Mouse (Mus musculus): ENCODE data around the gene Gm13420. TPM values are rescaled to one million over a fixed set of nuclear protein-coding genes. Genes with fewer than 3 reads are reported as not detected.

Gene Gm13420
- polyA plus RNA-seq, 1 experiment from 2014 or later, result 0.25 TPM

- Histone ChIP-seq H3K9me3 (replicated peaks; ENCODE audit: control insufficient read depth, low read length) (no peaks in the 10 kb centered on the region), H3K27ac (replicated peaks; ENCODE audit: low read depth, low read length) (no peak overlapping the region), H3K4me1 (ENCODE audit: control insufficient read depth, insufficient read depth, low read length) (no peaks in the 10 kb centered on the region), H3K9ac (replicated peaks; ENCODE audit: low read length) (no peak overlapping the region), H3K36me3 (replicated peaks; ENCODE audit: control insufficient read depth, insufficient read depth, low read depth, low read length) (peaks cover 7% of the 10 kb centered on the region), H3K4me3 (ENCODE audit: low read depth, low read length) (no peak overlapping the region), H3K4me2 (ENCODE audit: low read depth, low read length) (no peak overlapping the region), H3K27me3 (ENCODE audit: control insufficient read depth, insufficient read depth, low read length) (no peaks in the 10 kb centered on the region)
- WGBS, result 86% methylated on average over 3 of the region's 3 CpGs
- no peak for DNase-seq (ENCODE audit: low spot score)
- ATAC-seq (replicated peaks; ENCODE audit: insufficient number of reproducible peaks, low FRiP score, low TSS enrichment, low read depth), result no peak
Observed at GRCm38 (mm10) chr2:29705493-29705892, 46.0 kb downstream of the Gm13420 start.

- Histone ChIP-seq H3K9me3 (replicated peaks; ENCODE audit: control insufficient read depth, low read length) (no peaks in the 10 kb centered on the region), H3K36me3 (replicated peaks; ENCODE audit: control insufficient read depth, insufficient read depth, low read depth, low read length) (peaks cover 7% of the 10 kb centered on the region), H3K27ac (replicated peaks; ENCODE audit: low read depth, low read length) (no peak overlapping the region), H3K4me1 (ENCODE audit: control insufficient read depth, insufficient read depth, low read length) (no peaks in the 10 kb centered on the region), H3K9ac (replicated peaks; ENCODE audit: low read length) (no peak overlapping the region), H3K27me3 (ENCODE audit: control insufficient read depth, insufficient read depth, low read length) (no peaks in the 10 kb centered on the region), H3K4me3 (ENCODE audit: low read depth, low read length) (no peak overlapping the region), H3K4me2 (ENCODE audit: low read depth, low read length) (no peak overlapping the region)
- ATAC-seq (replicated peaks; ENCODE audit: insufficient number of reproducible peaks, low FRiP score, low TSS enrichment, low read depth) (no peak), DNase-seq (ENCODE audit: low spot score) (no peak)
- 92% methylated on average over 9 of the region's 9 CpGs for WGBS
Observed at GRCm38 (mm10) chr2:29703104-29704081, 48.1 kb downstream of the Gm13420 start.

GRCm38 (mm10) chr2:29702189-29702588, 49.3 kb downstream of the Gm13420 start:
- no peak overlapping the region for H3K27ac ChIP-seq (replicated peaks; ENCODE audit: low read depth, low read length)
- H3K9me3 ChIP-seq (replicated peaks; ENCODE audit: control insufficient read depth, low read length), result no peaks in the 10 kb centered on the region
- WGBS, result 96% methylated on average over 8 of the region's 8 CpGs
- no peaks in the 10 kb centered on the region for H3K4me1 ChIP-seq (ENCODE audit: control insufficient read depth, insufficient read depth, low read length)
- ATAC-seq (replicated peaks; ENCODE audit: insufficient number of reproducible peaks, low FRiP score, low TSS enrichment, low read depth) (no peak), DNase-seq (ENCODE audit: low spot score) (no peak)
- peaks cover 7% of the 10 kb centered on the region for H3K36me3 ChIP-seq (replicated peaks; ENCODE audit: control insufficient read depth, insufficient read depth, low read depth, low read length)
- H3K4me2 ChIP-seq (ENCODE audit: low read depth, low read length), result no peak overlapping the region
- no peaks in the 10 kb centered on the region for H3K27me3 ChIP-seq (ENCODE audit: control insufficient read depth, insufficient read depth, low read length)
- H3K4me3 ChIP-seq (ENCODE audit: low read depth, low read length), result no peak overlapping the region
- no peak overlapping the region for H3K9ac ChIP-seq (replicated peaks; ENCODE audit: low read length)

GRCm38 (mm10) chr2:29701393-29701792, 50.1 kb downstream of the Gm13420 start:
- ATAC-seq (replicated peaks; ENCODE audit: insufficient number of reproducible peaks, low FRiP score, low TSS enrichment, low read depth) (no peak), DNase-seq (ENCODE audit: low spot score) (no peak)
- Histone ChIP-seq H3K4me1 (ENCODE audit: control insufficient read depth, insufficient read depth, low read length) (no peaks in the 10 kb centered on the region), H3K4me3 (ENCODE audit: low read depth, low read length) (no peak overlapping the region), H3K27me3 (ENCODE audit: control insufficient read depth, insufficient read depth, low read length) (no peaks in the 10 kb centered on the region), H3K4me2 (ENCODE audit: low read depth, low read length) (no peak overlapping the region), H3K27ac (replicated peaks; ENCODE audit: low read depth, low read length) (no peak overlapping the region), H3K9me3 (replicated peaks; ENCODE audit: control insufficient read depth, low read length) (no peaks in the 10 kb centered on the region), H3K9ac (replicated peaks; ENCODE audit: low read length) (no peak overlapping the region), H3K36me3 (replicated peaks; ENCODE audit: control insufficient read depth, insufficient read depth, low read depth, low read length) (peaks cover 7% of the 10 kb centered on the region)
- 83% methylated on average over 6 of the region's 6 CpGs for WGBS

GRCm38 (mm10) chr2:29700898-29701297, 50.6 kb downstream of the Gm13420 start:
- ATAC-seq (replicated peaks; ENCODE audit: insufficient number of reproducible peaks, low FRiP score, low TSS enrichment, low read depth) (no peak), DNase-seq (ENCODE audit: low spot score) (no peak)
- Histone ChIP-seq H3K4me1 (ENCODE audit: control insufficient read depth, insufficient read depth, low read length) (no peaks in the 10 kb centered on the region), H3K9me3 (replicated peaks; ENCODE audit: control insufficient read depth, low read length) (no peaks in the 10 kb centered on the region), H3K4me3 (ENCODE audit: low read depth, low read length) (no peak overlapping the region), H3K27me3 (ENCODE audit: control insufficient read depth, insufficient read depth, low read length) (no peaks in the 10 kb centered on the region), H3K36me3 (replicated peaks; ENCODE audit: control insufficient read depth, insufficient read depth, low read depth, low read length) (peaks cover 5% of the 10 kb centered on the region), H3K9ac (replicated peaks; ENCODE audit: low read length) (no peak overlapping the region), H3K4me2 (ENCODE audit: low read depth, low read length) (no peak overlapping the region), H3K27ac (replicated peaks; ENCODE audit: low read depth, low read length) (no peak overlapping the region)

- no peaks in the 10 kb centered on the region for H3K27me3 ChIP-seq (ENCODE audit: control insufficient read depth, insufficient read depth, low read length)
- ATAC-seq (replicated peaks; ENCODE audit: insufficient number of reproducible peaks, low FRiP score, low TSS enrichment, low read depth) (no peak), DNase-seq (ENCODE audit: low spot score) (no peak)
- WGBS, result 88% methylated on average over 6 of the region's 6 CpGs
- no peaks in the 10 kb centered on the region for H3K4me1 ChIP-seq (ENCODE audit: control insufficient read depth, insufficient read depth, low read length)
- H3K27ac ChIP-seq (replicated peaks; ENCODE audit: low read depth, low read length), result no peak overlapping the region
- H3K9ac ChIP-seq (replicated peaks; ENCODE audit: low read length), result no peak overlapping the region
- no peak overlapping the region for H3K4me3 ChIP-seq (ENCODE audit: low read depth, low read length)
- no peak overlapping the region for H3K4me2 ChIP-seq (ENCODE audit: low read depth, low read length)
- H3K9me3 ChIP-seq (replicated peaks; ENCODE audit: control insufficient read depth, low read length), result no peaks in the 10 kb centered on the region
- H3K36me3 ChIP-seq (replicated peaks; ENCODE audit: control insufficient read depth, insufficient read depth, low read depth, low read length), result peaks cover 5% of the 10 kb centered on the region
Observed at GRCm38 (mm10) chr2:29698421-29699290, 52.8 kb downstream of the Gm13420 start.

- no peak overlapping the region for H3K9ac ChIP-seq (replicated peaks; ENCODE audit: low read length)
- H3K4me3 ChIP-seq (ENCODE audit: low read depth, low read length), result no peak overlapping the region
- no peaks in the 10 kb centered on the region; the same call in 1 of the 2 replicates for H3K36me3 ChIP-seq (replicated peaks; ENCODE audit: control insufficient read depth, insufficient read depth, low read depth, low read length)
- WGBS, result 84% methylated on average over 7 of the region's 7 CpGs
- no peak for DNase-seq (ENCODE audit: low spot score)
- no peaks in the 10 kb centered on the region for H3K9me3 ChIP-seq (replicated peaks; ENCODE audit: control insufficient read depth, low read length)
- no peak overlapping the region for H3K4me2 ChIP-seq (ENCODE audit: low read depth, low read length)
- no peak for ATAC-seq (replicated peaks; ENCODE audit: insufficient number of reproducible peaks, low FRiP score, low TSS enrichment, low read depth)
- no peaks in the 10 kb centered on the region for H3K27me3 ChIP-seq (ENCODE audit: control insufficient read depth, insufficient read depth, low read length)
- no peaks in the 10 kb centered on the region for H3K4me1 ChIP-seq (ENCODE audit: control insufficient read depth, insufficient read depth, low read length)
- H3K27ac ChIP-seq (replicated peaks; ENCODE audit: low read depth, low read length), result no peak overlapping the region
Observed at GRCm38 (mm10) chr2:29696207-29696800, 55.2 kb downstream of the Gm13420 start.
